7 mouse cellular contexts compared by ENCODE assay signal in the genomic region with DNA sequence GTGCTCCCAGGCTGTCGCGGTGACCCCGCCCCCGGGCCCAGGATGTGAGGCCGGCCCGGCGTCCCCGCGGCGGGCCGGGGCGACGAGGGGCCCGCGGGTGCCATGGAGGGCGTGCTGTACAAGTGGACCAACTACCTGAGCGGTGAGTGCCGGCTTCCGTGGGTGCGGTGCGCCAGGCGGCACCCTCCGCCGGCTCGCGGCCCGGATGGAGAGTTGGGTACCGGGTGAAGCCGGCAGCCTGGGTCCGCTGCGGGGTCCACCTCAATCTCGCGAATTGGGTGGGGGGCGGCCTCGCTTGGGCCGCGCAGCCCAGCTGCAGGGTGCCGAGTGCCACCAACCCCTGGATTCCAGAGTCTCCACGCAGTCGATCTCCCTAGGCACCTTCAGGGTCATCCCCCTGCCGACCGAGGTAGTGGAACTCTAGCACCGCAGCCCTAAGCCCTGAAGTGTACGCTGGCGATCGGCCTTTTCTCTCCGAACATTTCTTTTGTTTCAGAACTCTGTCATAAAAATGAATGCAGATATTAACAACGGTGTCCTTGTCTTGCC. TPM values are rescaled to one million over a fixed set of nuclear protein-coding genes. Genes with fewer than 3 reads are reported as not detected.
DNase-seq lines count a peak whose midpoint lies in the region; ATAC-seq and TF ChIP-seq lines count a peak whose summit lies in the region.

No protein-coding gene starts in this region.

- no peaks in the 10 kb centered on the region for H3K27me3 ChIP-seq in lung, embryonic 15.5 days
- no peaks in the 10 kb centered on the region for H3K27me3 ChIP-seq in embryonic facial prominence, embryonic 12.5 days
- no peaks in the 10 kb centered on the region for H3K27me3 ChIP-seq in intestine, embryonic 16.5 days (replicated peaks; ENCODE audit: control insufficient read depth, insufficient read depth, low read length)

- TF ChIP-seq CTCF in olfactory bulb, adult 2 months (IDR thresholded peaks at IDR 0.05; ENCODE audit: insufficient read depth, low read depth, low read length): no peak

- 1% methylated on average over 44 of the region's 48 CpGs for WGBS in lung, embryonic 15.5 days
- 0% methylated on average over 48 of the region's 48 CpGs for WGBS in embryonic facial prominence, embryonic 12.5 days
- under 1% methylated on average over 48 of the region's 48 CpGs for whole genome bisulfite sequencing in intestine, embryonic 16.5 days
- WGBS in olfactory bulb, adult 2 months: 1% methylated on average over 48 of the region's 48 CpGs

- H3K9ac ChIP-seq in lung, embryonic 15.5 days: peak overlapping the region; percentile 67
- H3K9ac ChIP-seq in embryonic facial prominence, embryonic 12.5 days: peak overlapping the region; percentile 84
- H3K9ac ChIP-seq in intestine, embryonic 16.5 days (ENCODE audit: low read depth, low read length): peak overlapping the region; percentile 91

- H3K4me2 ChIP-seq in lung, embryonic 15.5 days: peak overlapping the region; percentile 83
- H3K4me2 ChIP-seq in embryonic facial prominence, embryonic 12.5 days (replicated peaks): peak overlapping the region; percentile 74
- H3K4me2 ChIP-seq in intestine, embryonic 16.5 days (ENCODE audit: low read depth, low read length): peak overlapping the region; percentile 84

- no peaks in the 10 kb centered on the region for H3K36me3 ChIP-seq in lung, embryonic 15.5 days
- no peaks in the 10 kb centered on the region for H3K36me3 ChIP-seq in embryonic facial prominence, embryonic 12.5 days
- no peaks in the 10 kb centered on the region for H3K36me3 ChIP-seq in intestine, embryonic 16.5 days (ENCODE audit: control insufficient read depth, insufficient read depth, low read length)

- peak overlapping the region; percentile 75 for H3K27ac ChIP-seq in lung, embryonic 15.5 days
- H3K27ac ChIP-seq in embryonic facial prominence, embryonic 12.5 days: peak overlapping the region; percentile 71
- peak overlapping the region; percentile 75 for H3K27ac ChIP-seq in intestine, embryonic 16.5 days (ENCODE audit: low read length)
- no peak overlapping the region for H3K27ac ChIP-seq in olfactory bulb, adult 2 months (ENCODE audit: insufficient read depth, low read depth, low read length)

- no peaks in the 10 kb centered on the region for H3K9me3 ChIP-seq in lung, embryonic 15.5 days
- H3K9me3 ChIP-seq in embryonic facial prominence, embryonic 12.5 days: no peaks in the 10 kb centered on the region
- H3K9me3 ChIP-seq in intestine, embryonic 16.5 days (ENCODE audit: control insufficient read depth, low read length): no peaks in the 10 kb centered on the region

- ATAC-seq in lung, embryonic 15.5 days (ENCODE audit: borderline replicate concordance, extremely low read depth, low FRiP score, low TSS enrichment): peak; percentile 11; the same call in 1 of the 2 replicates
- ATAC-seq in embryonic facial prominence, embryonic 12.5 days (ENCODE audit: insufficient number of reproducible peaks, insufficient read depth, low FRiP score, low TSS enrichment): no peak; the same call in 1 of the 2 replicates
- peak; percentile 37 for ATAC-seq in intestine, embryonic 16.5 days
- no peak for ATAC-seq in megakaryocyte-erythroid progenitor cell, adult 5-6 weeks (replicated peaks; ENCODE audit: low FRiP score, low TSS enrichment, poor library complexity, severe bottlenecking)

- peak overlapping the region; percentile 83 for H3K4me3 ChIP-seq in lung, embryonic 15.5 days
- H3K4me3 ChIP-seq in embryonic facial prominence, embryonic 12.5 days: peak overlapping the region; percentile 83
- peak overlapping the region; percentile 97 for H3K4me3 ChIP-seq in intestine, embryonic 16.5 days (ENCODE audit: low read length)
- H3K4me3 ChIP-seq in olfactory bulb, adult 2 months (ENCODE audit: insufficient read depth, low read depth, low read length): peak overlapping the region; percentile 86

- DNase-seq in lung, postnatal 36 days: no peak
- no peak for DNase-seq in cerebellum, adult 11-12 months

- no peak for TF ChIP-seq POLR2A in olfactory bulb, adult 2 months (IDR thresholded peaks at IDR 0.05; ENCODE audit: insufficient read depth, low read depth, low read length)

- peaks cover 38% of the 10 kb centered on the region for H3K4me1 ChIP-seq in lung, embryonic 15.5 days
- H3K4me1 ChIP-seq in embryonic facial prominence, embryonic 12.5 days: peaks cover 25% of the 10 kb centered on the region
- H3K4me1 ChIP-seq in intestine, embryonic 16.5 days (ENCODE audit: control insufficient read depth, insufficient read depth, low read length): peaks cover 30% of the 10 kb centered on the region
- peaks cover 4% of the 10 kb centered on the region; the same call in 1 of the 2 replicates for H3K4me1 ChIP-seq in olfactory bulb, adult 2 months (ENCODE audit: control insufficient read depth, insufficient read depth, low read length)

RNA-seq across cellular contexts. Expression of a gene that starts 0.5 kb away (rescaled TPM):
- polyA plus RNA-seq in lung, embryonic 15.5 days (2015; fragmentation: Nextera tagmentation; extraction: Ambion mirVana): 7.0 and 7.7 TPM in 2 replicates
- polyA plus RNA-seq in embryonic facial prominence, embryonic 12.5 days (2016; fragmentation: Nextera tagmentation; extraction: Ambion mirVana): 22.6 and 23.3 TPM in 2 replicates
- 5.4 and 6.1 TPM in 2 replicates for polyA plus RNA-seq in intestine, embryonic 16.5 days (2015; fragmentation: Nextera tagmentation; extraction: Ambion mirVana)
- not detected in 2 replicates for polyA plus RNA-seq in olfactory bulb, adult 2 months (2012; ENCODE audit: insufficient read depth, insufficient read length, low replicate concordance, missing spikeins)
- 3.1 and 4.2 TPM in 2 replicates for total RNA-seq in megakaryocyte-erythroid progenitor cell, adult 5-6 weeks (2014; fragmentation: Nextera tagmentation)
- total RNA-seq in megakaryocyte-erythroid progenitor cell, adult 5-6 weeks (2017): 3.2 and 5.3 TPM in 2 replicates

RNA-seq across cellular contexts. Expression of a gene that starts 1.7 kb away (rescaled TPM):
- polyA plus RNA-seq in lung, embryonic 15.5 days (2015; fragmentation: Nextera tagmentation; extraction: Ambion mirVana): 23.4 and 27.6 TPM in 2 replicates
- polyA plus RNA-seq in embryonic facial prominence, embryonic 12.5 days (2016; fragmentation: Nextera tagmentation; extraction: Ambion mirVana): 26.6 and 29.6 TPM in 2 replicates
- 19.4 and 19.7 TPM in 2 replicates for polyA plus RNA-seq in intestine, embryonic 16.5 days (2015; fragmentation: Nextera tagmentation; extraction: Ambion mirVana)
- polyA plus RNA-seq in olfactory bulb, adult 2 months (2012; ENCODE audit: insufficient read depth, insufficient read length, low replicate concordance, missing spikeins): not detected in 2 replicates
- total RNA-seq in megakaryocyte-erythroid progenitor cell, adult 5-6 weeks (2014; fragmentation: Nextera tagmentation): 2.9 and 6.3 TPM in 2 replicates
- 1.5 and 2.1 TPM in 2 replicates for total RNA-seq in megakaryocyte-erythroid progenitor cell, adult 5-6 weeks (2017)

RNA-seq across cellular contexts. Expression of a gene that starts 29.1 kb away (rescaled TPM):
- polyA plus RNA-seq in lung, embryonic 15.5 days (2015; fragmentation: Nextera tagmentation; extraction: Ambion mirVana): 1.5 and 2.8 TPM in 2 replicates
- 26.1 and 27.2 TPM in 2 replicates for polyA plus RNA-seq in embryonic facial prominence, embryonic 12.5 days (2016; fragmentation: Nextera tagmentation; extraction: Ambion mirVana)
- 4.7 and 6.6 TPM in 2 replicates for polyA plus RNA-seq in intestine, embryonic 16.5 days (2015; fragmentation: Nextera tagmentation; extraction: Ambion mirVana)
- not detected in 2 replicates for polyA plus RNA-seq in olfactory bulb, adult 2 months (2012; ENCODE audit: insufficient read depth, insufficient read length, low replicate concordance, missing spikeins)
- total RNA-seq in megakaryocyte-erythroid progenitor cell, adult 5-6 weeks (2014; fragmentation: Nextera tagmentation): not detected in 2 replicates
- not detected in 2 replicates for total RNA-seq in megakaryocyte-erythroid progenitor cell, adult 5-6 weeks (2017)

Comparison
In these comparisons a context has a peak if more than half of its experiments do, and no peak if none do; other contexts are left out.
1. ATAC-seq: peak in lung, embryonic 15.5 days (single experiment) and intestine, embryonic 16.5 days (single experiment); none in embryonic facial prominence, embryonic 12.5 days (single experiment) and megakaryocyte-erythroid progenitor cell, adult 5-6 weeks (single experiment).
2. RNA of a gene that starts 1.7 kb away (polyA plus RNA-seq): 26.6 to 29.6 TPM in embryonic facial prominence, embryonic 12.5 days, 23.4 to 27.6 TPM in lung, embryonic 15.5 days and 19.4 to 19.7 TPM in intestine, embryonic 16.5 days; not detected in olfactory bulb, adult 2 months; every median in the first group is over 10 times any median in the second.
3. Peak in every context shown above with its lines, with median percentiles within 50 percentile points of each other: H3K4me2 ChIP-seq, H3K4me3 ChIP-seq and H3K9ac ChIP-seq.